Mouse (Mus musculus): ENCODE data around the gene Fars2.

Gene Fars2

GRCm38 (mm10) chr13:36468963-36469362 lies 351.8 kb downstream of the Fars2 start:
- DNase-seq: no peak

DNA sequence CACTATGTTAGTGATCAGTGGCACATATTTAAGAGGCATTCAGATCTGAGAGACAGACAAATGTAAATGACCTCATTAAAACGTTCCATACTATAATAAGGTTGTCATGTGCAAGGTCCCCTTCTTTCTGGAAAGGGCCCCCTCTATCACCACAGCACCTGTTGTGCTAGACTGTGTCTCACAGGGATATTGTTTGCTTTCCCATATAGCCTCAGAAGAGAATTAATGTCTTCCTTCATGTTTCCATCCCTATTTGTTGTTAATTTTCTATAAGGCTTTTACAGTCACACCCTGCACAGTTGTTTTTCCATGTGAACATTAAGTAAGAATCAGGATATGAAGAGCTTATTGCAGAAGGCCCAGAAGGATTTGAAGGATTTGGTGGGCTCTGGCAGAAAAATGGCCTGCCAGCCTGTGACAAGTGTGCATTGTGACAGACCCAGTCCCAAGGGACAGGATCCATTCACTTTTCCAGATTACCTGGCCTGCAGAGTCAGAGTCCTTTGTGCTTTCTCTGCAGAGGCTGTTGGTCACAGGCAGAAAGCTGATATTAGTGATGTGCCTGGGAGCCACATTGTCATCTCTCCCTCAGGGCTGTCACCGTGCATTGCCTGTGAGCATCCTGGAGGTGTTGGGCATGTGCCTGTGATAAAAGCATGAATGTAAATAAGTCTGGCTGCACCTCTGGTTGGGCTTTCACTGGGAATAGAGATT lies 352.4 kb downstream of the Fars2 start:
- DNase-seq: no peak

- DNase-seq: no peak
These were observed 360.4 kb downstream of the Fars2 start for GRCm38 (mm10) chr13:36477648-36478047.

DNA sequence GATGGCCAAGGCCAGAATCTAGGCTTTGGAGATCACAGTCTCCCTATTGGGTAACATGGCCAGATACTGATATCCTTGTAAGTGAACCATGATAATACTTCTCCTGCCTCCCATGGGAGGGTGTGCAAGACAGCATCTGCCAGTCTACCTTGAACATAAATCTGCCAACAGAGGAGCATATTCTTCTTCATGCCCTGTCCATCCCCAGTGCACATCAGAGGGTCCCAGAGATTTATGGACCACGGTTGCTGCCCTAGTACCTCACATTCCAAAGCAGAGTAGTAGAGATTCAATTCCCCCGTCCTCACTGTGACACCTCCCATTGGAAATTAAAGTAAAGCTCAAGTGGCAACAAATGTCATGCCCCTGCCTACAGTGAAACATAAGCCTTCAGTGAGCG lies 361.0 kb downstream of the Fars2 start:
- DNase-seq: no peak

- DNase-seq: no peak
These were observed 362.9 kb downstream of the Fars2 start for GRCm38 (mm10) chr13:36480101-36480500.

- peak in 1 of 2 experiments; percentile 44 for DNase-seq
These were observed 367.2 kb downstream of the Fars2 start for GRCm38 (mm10) chr13:36484391-36484790.

GRCm38 (mm10) chr13:36486756-36487155 lies 369.5 kb downstream of the Fars2 start:
- DNase-seq: no peak

DNA sequence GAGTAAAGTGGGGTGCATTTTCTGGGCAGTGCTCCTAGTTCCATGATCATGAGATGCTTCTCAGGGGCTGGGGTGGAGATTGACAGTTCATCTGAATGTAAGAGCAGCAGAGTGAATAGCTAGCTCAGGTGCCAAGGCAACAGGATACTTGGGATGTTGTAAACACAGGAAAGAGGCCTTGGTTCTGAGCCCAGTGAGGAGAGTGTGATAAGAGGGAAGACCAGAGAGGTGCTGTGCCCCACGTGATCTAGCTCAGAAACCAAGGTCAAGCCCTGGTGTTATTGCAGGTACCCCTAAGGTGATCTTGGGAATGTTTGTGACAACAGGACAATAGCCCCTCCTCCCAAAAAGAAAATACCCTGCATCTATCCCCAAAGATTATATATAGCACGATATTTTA lies 372.2 kb downstream of the Fars2 start:
- no peak for DNase-seq

GRCm38 (mm10) chr13:36490612-36491011 lies 373.4 kb downstream of the Fars2 start:
- DNase-seq: no peak

DNA sequence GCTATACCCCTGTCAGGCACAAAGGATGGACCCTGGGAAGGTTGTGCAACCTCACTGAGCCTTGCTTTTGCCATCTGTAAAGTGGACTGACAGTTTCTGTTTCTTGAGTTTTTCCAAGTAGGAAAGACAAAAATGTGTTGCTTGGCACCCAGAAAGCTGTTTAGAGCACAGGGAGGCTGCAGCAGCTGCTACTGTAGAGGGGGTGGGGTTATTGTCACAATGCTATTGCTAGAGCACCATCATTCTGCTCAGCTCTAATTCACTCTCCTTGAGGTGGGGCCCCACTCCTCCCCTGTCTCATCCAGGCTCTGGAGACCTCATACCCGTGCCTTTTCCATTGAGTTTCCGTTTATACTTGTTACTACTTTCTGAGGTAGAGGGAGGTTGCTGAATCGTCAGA lies 375.2 kb downstream of the Fars2 start:
- DNase-seq: no peak

GRCm38 (mm10) chr13:36493294-36493693 lies 376.1 kb downstream of the Fars2 start:
- DNase-seq: no peak

- no peak for DNase-seq
These were observed 376.6 kb downstream of the Fars2 start for GRCm38 (mm10) chr13:36493762-36494161.

- no peak for DNase-seq
These were observed 378.8 kb downstream of the Fars2 start for GRCm38 (mm10) chr13:36495980-36496379.

- DNase-seq: peak; percentile 78 to 87
These were observed 380.1 kb downstream of the Fars2 start for GRCm38 (mm10) chr13:36497346-36497745.

DNA sequence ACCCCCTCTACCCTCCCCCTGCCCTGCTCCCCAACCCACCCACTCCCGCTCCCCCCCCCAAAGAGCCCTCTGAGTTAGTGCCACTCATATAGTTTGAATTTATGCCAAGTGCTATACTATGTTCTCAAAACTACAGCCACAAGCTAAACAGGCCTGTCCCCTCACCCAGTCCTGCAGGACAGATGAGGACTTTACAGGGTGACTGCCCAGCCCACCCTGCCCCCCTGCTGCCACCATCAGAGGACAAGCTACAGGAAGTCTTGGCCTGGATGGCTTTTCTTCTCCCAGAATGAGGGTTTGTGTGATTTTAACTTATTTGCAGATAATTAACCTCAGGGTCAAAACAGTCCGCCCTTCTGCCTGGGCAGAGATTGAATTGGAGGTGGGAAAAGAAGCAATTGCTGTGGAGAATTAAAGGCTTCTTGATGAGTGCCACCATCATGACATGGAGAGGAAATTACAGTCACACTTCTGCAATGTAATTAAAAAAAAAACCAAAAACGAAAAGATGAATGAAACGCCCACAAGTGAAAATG lies 383.2 kb downstream of the Fars2 start:
- peak; percentile 38 to 54 for DNase-seq

DNA sequence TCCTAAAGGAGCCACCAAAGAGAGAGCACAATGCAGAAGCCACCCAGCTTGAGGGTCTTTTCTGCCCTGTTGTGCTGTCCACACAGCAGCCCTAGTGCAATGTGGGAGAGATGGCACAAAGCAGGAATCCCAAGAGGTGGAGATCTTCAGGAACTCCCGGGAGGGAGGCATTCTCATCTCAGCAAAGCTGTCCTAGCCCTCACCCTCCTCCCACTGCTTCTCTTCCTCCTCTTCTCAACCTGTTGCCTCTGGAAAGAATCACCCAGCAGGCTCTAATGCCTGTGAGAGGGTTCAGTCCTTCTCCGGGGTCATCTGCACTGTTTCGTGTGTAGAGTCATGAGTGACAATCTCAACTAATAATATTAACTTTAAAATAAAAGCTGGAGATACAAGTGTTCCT lies 386.3 kb downstream of the Fars2 start:
- no peak for DNase-seq

GRCm38 (mm10) chr13:36503991-36504390 lies 386.8 kb downstream of the Fars2 start:
- DNase-seq: no peak

GRCm38 (mm10) chr13:36505730-36506129 lies 388.5 kb downstream of the Fars2 start:
- no peak for DNase-seq

DNA sequence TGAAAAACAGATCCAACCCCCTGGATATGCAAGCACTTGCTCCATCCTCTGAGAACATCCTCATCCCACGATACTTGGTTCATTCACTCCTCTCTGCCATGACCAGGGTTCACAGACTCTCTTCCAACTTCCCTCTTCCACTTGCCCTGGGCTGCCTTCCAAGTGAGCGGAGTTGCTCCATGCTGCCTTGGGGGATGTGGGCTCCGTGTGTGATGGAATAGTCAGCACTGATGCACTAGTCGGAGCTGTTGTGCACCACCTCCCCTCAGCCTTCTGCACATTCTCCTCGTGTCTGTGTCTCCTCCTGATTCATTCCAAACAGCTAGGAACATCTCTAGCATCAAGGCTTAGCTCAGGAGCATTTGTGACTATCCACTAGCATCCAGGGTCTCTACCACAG lies 389.1 kb downstream of the Fars2 start:
- DNase-seq: no peak

- no peak for DNase-seq
These were observed 392.9 kb downstream of the Fars2 start for GRCm38 (mm10) chr13:36510161-36510560.

- no peak for DNase-seq
These were observed 395.9 kb downstream of the Fars2 start for GRCm38 (mm10) chr13:36513126-36513525.

DNA sequence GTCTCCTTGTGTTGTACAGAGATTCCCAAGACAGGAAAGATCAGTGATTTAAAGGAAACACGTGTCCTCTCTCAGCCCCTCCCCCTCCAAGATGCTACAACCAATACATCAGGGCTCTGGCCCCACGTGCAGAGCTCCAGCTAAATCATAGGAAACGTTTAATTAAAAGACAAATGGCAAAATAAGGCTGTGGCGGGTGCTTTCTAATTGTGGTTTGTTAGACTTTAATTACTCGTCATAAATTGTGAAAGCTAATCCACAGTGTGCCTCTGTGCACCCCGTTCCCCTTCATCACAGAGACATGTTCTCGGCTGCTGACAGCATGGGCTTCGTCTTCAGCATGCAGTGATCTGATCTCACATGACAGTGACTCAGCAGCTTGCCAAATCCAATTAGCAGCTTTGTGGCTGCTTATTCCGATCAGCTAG lies 400.9 kb downstream of the Fars2 start:
- DNase-seq: no peak

- no peak for DNase-seq
These were observed 410.5 kb downstream of the Fars2 start for GRCm38 (mm10) chr13:36527761-36528160.

DNA sequence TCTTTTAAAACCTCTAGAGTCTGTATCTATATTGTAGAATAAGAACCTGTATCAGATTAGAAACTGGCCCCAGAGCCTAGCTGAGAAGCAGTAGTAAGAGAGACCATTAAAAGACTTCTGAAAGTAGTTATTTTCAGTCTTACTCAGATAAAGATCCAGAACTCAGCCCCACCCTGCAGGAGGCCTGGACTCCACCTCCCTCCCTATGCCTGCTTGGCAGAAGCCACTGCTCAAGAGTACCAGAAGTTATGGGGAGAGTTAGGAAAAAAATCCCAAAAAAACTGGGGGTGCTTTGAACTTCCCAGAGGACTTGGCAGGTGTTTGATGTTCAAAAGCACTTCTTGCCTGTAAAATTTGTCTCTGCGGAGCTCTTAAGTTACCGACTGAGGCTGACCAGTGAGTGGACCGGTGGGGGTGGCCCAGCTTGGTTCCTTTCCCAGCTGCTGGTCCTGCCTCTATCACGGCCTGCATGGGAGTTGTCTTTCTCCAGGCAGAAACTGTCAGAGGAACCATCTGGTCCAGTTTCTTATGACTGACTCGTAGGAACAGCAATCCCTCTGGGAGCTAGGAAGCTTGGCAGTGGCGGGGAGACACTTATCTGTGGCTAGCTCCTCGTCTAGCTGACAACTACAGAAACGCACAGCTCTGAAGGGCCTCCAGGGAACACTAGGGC lies 411.1 kb downstream of the Fars2 start:
- DNase-seq: no peak
